Mouse (Mus musculus): ENCODE data around the gene Pdk4.

Pdk4 gene

GRCm38 (mm10) chr6:5443104-5443863 is 52.8 kb downstream of the Pdk4 start:
- DNase-seq = peak; percentile 40

GRCm38 (mm10) chr6:5442316-5443085 is 53.6 kb downstream of the Pdk4 start:
- peak; percentile 34 for DNase-seq

GRCm38 (mm10) chr6:5441221-5441620 is 54.9 kb downstream of the Pdk4 start:
- no peak for DNase-seq

- DNase-seq = no peak
Measured at GRCm38 (mm10) chr6:5437757-5438156, 58.4 kb downstream of the Pdk4 start.

- no peak for DNase-seq
Measured at GRCm38 (mm10) chr6:5433887-5434286, 62.2 kb downstream of the Pdk4 start.

Data from layer of hippocampus, adult 9-11 months (tissue).